Mouse (Mus musculus): Measurements from ENCODE around the gene Hoxa9. TPM values are rescaled to one million over a fixed set of nuclear protein-coding genes. Genes with fewer than 3 reads are reported as not detected.

The Hoxa9 gene
- polyA plus RNA-seq, 1 experiment from 2014 or later: 3.0 TPM

- no peak for ATAC-seq
- Histone ChIP-seq H3K4me2 (replicated peaks; ENCODE audit: low read depth) (peak overlapping the region; percentile 50), H3K36me3 (ENCODE audit: control insufficient read depth, insufficient read depth) (no peaks in the 10 kb centered on the region), H3K4me3 (ENCODE audit: low read depth, low read length) (peak overlapping the region; percentile 32), H3K9ac (ENCODE audit: low read depth, low read length) (no peak overlapping the region), H3K27ac (ENCODE audit: low read depth, low read length) (no peak overlapping the region), H3K27me3 (replicated peaks; ENCODE audit: control insufficient read depth, insufficient read depth, low read length) (peaks cover 95% of the 10 kb centered on the region), H3K9me3 (ENCODE audit: control insufficient read depth) (no peaks in the 10 kb centered on the region), H3K4me1 (replicated peaks; ENCODE audit: control insufficient read depth, insufficient read depth, low read length) (no peaks in the 10 kb centered on the region; the same call in 1 of the 2 replicates)
- WGBS: 4% methylated on average over 26 of the region's 26 CpGs
- no peak for TF ChIP-seq CTCF (IDR thresholded peaks at IDR 0.05; ENCODE audit: low read depth)
These were observed 4.2 kb downstream of the Hoxa9 start for GRCm38 (mm10) chr6:52226569-52227257.

- Histone ChIP-seq H3K4me1 (replicated peaks; ENCODE audit: control insufficient read depth, insufficient read depth, low read length) (no peaks in the 10 kb centered on the region; the same call in 1 of the 2 replicates), H3K4me2 (replicated peaks; ENCODE audit: low read depth) (peak overlapping the region; percentile 50), H3K9ac (ENCODE audit: low read depth, low read length) (no peak overlapping the region), H3K27ac (ENCODE audit: low read depth, low read length) (no peak overlapping the region), H3K4me3 (ENCODE audit: low read depth, low read length) (peak overlapping the region; percentile 32), H3K36me3 (ENCODE audit: control insufficient read depth, insufficient read depth) (no peaks in the 10 kb centered on the region), H3K27me3 (replicated peaks; ENCODE audit: control insufficient read depth, insufficient read depth, low read length) (peaks cover 96% of the 10 kb centered on the region), H3K9me3 (ENCODE audit: control insufficient read depth) (no peaks in the 10 kb centered on the region)
- WGBS: 2% methylated on average over 69 of the region's 69 CpGs
- no peak; the same call in 1 of the 2 replicates for ATAC-seq
- no peak for TF ChIP-seq CTCF (IDR thresholded peaks at IDR 0.05; ENCODE audit: low read depth)
These were observed 5.0 kb downstream of the Hoxa9 start for GRCm38 (mm10) chr6:52225612-52226568.

- TF ChIP-seq CTCF (IDR thresholded peaks at IDR 0.05; ENCODE audit: low read depth): no peak
- WGBS: 3% methylated on average over 36 of the region's 36 CpGs
- Histone ChIP-seq H3K27me3 (replicated peaks; ENCODE audit: control insufficient read depth, insufficient read depth, low read length) (peaks cover 96% of the 10 kb centered on the region), H3K9me3 (ENCODE audit: control insufficient read depth) (no peaks in the 10 kb centered on the region), H3K9ac (ENCODE audit: low read depth, low read length) (peak overlapping the region; percentile 26; the same call in 1 of the 2 replicates), H3K36me3 (ENCODE audit: control insufficient read depth, insufficient read depth) (no peaks in the 10 kb centered on the region), H3K27ac (ENCODE audit: low read depth, low read length) (no peak overlapping the region), H3K4me1 (replicated peaks; ENCODE audit: control insufficient read depth, insufficient read depth, low read length) (no peaks in the 10 kb centered on the region; the same call in 1 of the 2 replicates), H3K4me2 (replicated peaks; ENCODE audit: low read depth) (peak overlapping the region; percentile 50), H3K4me3 (ENCODE audit: low read depth, low read length) (peak overlapping the region; percentile 32)
- no peak for ATAC-seq
These were observed 5.8 kb downstream of the Hoxa9 start for GRCm38 (mm10) chr6:52224895-52225611.

- H3K4me3 ChIP-seq (ENCODE audit: low read depth, low read length): peak overlapping the region; percentile 32
- ATAC-seq: no peak
- no peak for TF ChIP-seq CTCF (IDR thresholded peaks at IDR 0.05; ENCODE audit: low read depth)
- H3K27me3 ChIP-seq (replicated peaks; ENCODE audit: control insufficient read depth, insufficient read depth, low read length): peaks cover 94% of the 10 kb centered on the region
- peak overlapping the region; percentile 50; the same call in 1 of the 2 replicates for H3K4me2 ChIP-seq (replicated peaks; ENCODE audit: low read depth)
- 15% methylated on average over 24 of the region's 24 CpGs for WGBS
- no peak overlapping the region for H3K27ac ChIP-seq (ENCODE audit: low read depth, low read length)
- H3K9me3 ChIP-seq (ENCODE audit: control insufficient read depth): no peaks in the 10 kb centered on the region
- no peaks in the 10 kb centered on the region; the same call in 1 of the 2 replicates for H3K4me1 ChIP-seq (replicated peaks; ENCODE audit: control insufficient read depth, insufficient read depth, low read length)
- H3K36me3 ChIP-seq (ENCODE audit: control insufficient read depth, insufficient read depth): no peaks in the 10 kb centered on the region
- no peak overlapping the region for H3K9ac ChIP-seq (ENCODE audit: low read depth, low read length)
These were observed 6.7 kb downstream of the Hoxa9 start for GRCm38 (mm10) chr6:52223939-52224760.

GRCm38 (mm10) chr6:52222729-52223128, 8.2 kb downstream of the Hoxa9 start:
- H3K27ac ChIP-seq (ENCODE audit: low read depth, low read length): no peak overlapping the region
- no peak overlapping the region for H3K4me3 ChIP-seq (ENCODE audit: low read depth, low read length)
- H3K4me2 ChIP-seq (replicated peaks; ENCODE audit: low read depth): peak overlapping the region; percentile 92; the same call in 1 of the 2 replicates
- no peaks in the 10 kb centered on the region for H3K9me3 ChIP-seq (ENCODE audit: control insufficient read depth)
- peaks cover 95% of the 10 kb centered on the region for H3K27me3 ChIP-seq (replicated peaks; ENCODE audit: control insufficient read depth, insufficient read depth, low read length)
- ATAC-seq: no peak
- 38% methylated on average over 13 of the region's 13 CpGs for WGBS
- H3K4me1 ChIP-seq (replicated peaks; ENCODE audit: control insufficient read depth, insufficient read depth, low read length): no peaks in the 10 kb centered on the region; the same call in 1 of the 2 replicates
- no peak for TF ChIP-seq CTCF (IDR thresholded peaks at IDR 0.05; ENCODE audit: low read depth)
- H3K36me3 ChIP-seq (ENCODE audit: control insufficient read depth, insufficient read depth): no peaks in the 10 kb centered on the region
- H3K9ac ChIP-seq (ENCODE audit: low read depth, low read length): no peak overlapping the region

Measured in intestine, postnatal 0 days (tissue).